In genomic region chr11:69015644-69016441, GRCm38 (mm10) we compare ENCODE assay signal across 7 mouse cellular contexts. TPM values are rescaled to one million over a fixed set of nuclear protein-coding genes. Genes with fewer than 3 reads are reported as not detected.
DNase-seq lines count a peak whose midpoint lies in the region; ATAC-seq lines count a peak whose summit lies in the region.

TSS of gene Ctc1 (plus strand) at chr11:69015911.

- peak; percentile 91 for ATAC-seq in embryonic facial prominence, embryonic 12.5 days (ENCODE audit: insufficient number of reproducible peaks, insufficient read depth, low FRiP score, low TSS enrichment)
- ATAC-seq in limb, embryonic 13.5 days (ENCODE audit: low FRiP score, low read depth): peak; percentile 95
- ATAC-seq in midbrain, embryonic 16.5 days: peak; percentile 94

- DNase-seq in adrenal gland, postnatal 25 days: peak; percentile 86
- DNase-seq in heart, adult 18-20 months: peak; percentile 94
- peak; percentile 85 to 88 for DNase-seq in kidney, adult 8-10 months
- peak; percentile 87 to 95 for DNase-seq in spleen, postnatal 10 days (ENCODE audit: low spot score in 2 of 2)

- 0 out of 2 replicates have a peak, but pooled peaks cover under 1% of the 10 kb centered on the region for H3K36me3 ChIP-seq in embryonic facial prominence, embryonic 12.5 days
- H3K36me3 ChIP-seq in limb, embryonic 13.5 days: peaks cover 5% of the 10 kb centered on the region
- H3K36me3 ChIP-seq in midbrain, embryonic 16.5 days (ENCODE audit: control insufficient read depth, insufficient read depth, low read length): no peaks in the 10 kb centered on the region

- H3K27ac ChIP-seq in embryonic facial prominence, embryonic 12.5 days: peak within 1 kb of the TSS; percentile 89
- peak within 1 kb of the TSS; percentile 90 for H3K27ac ChIP-seq in limb, embryonic 13.5 days
- H3K27ac ChIP-seq in midbrain, embryonic 16.5 days (ENCODE audit: low read length): peak within 1 kb of the TSS; percentile 91

- H3K9me3 ChIP-seq in embryonic facial prominence, embryonic 12.5 days: no peaks in the 10 kb centered on the region
- H3K9me3 ChIP-seq in limb, embryonic 13.5 days: no peaks in the 10 kb centered on the region
- H3K9me3 ChIP-seq in midbrain, embryonic 16.5 days (replicated peaks; ENCODE audit: control insufficient read depth, low read length, poor library complexity, severe bottlenecking): no peaks in the 10 kb centered on the region

- peak within 1 kb of the TSS; percentile 68 for H3K4me2 ChIP-seq in embryonic facial prominence, embryonic 12.5 days (replicated peaks)
- peak within 1 kb of the TSS; percentile 81 for H3K4me2 ChIP-seq in limb, embryonic 13.5 days (replicated peaks)
- H3K4me2 ChIP-seq in midbrain, embryonic 16.5 days (ENCODE audit: low read length): peak within 1 kb of the TSS; percentile 79

- H3K4me3 ChIP-seq in embryonic facial prominence, embryonic 12.5 days: peak within 1 kb of the TSS; percentile 66
- H3K4me3 ChIP-seq in limb, embryonic 13.5 days: peak within 1 kb of the TSS; percentile 74
- peak within 1 kb of the TSS; percentile 60 for H3K4me3 ChIP-seq in midbrain, embryonic 16.5 days (ENCODE audit: low read depth, low read length)

- peaks cover 11% of the 10 kb centered on the region; the same call in 1 of the 2 replicates for H3K4me1 ChIP-seq in embryonic facial prominence, embryonic 12.5 days
- H3K4me1 ChIP-seq in limb, embryonic 13.5 days: peaks cover 21% of the 10 kb centered on the region
- peaks cover 15% of the 10 kb centered on the region for H3K4me1 ChIP-seq in midbrain, embryonic 16.5 days (ENCODE audit: control insufficient read depth, insufficient read depth, low read length)

- WGBS in embryonic facial prominence, embryonic 12.5 days: 4% methylated on average over 38 of the region's 38 CpGs
- 2% methylated on average over 38 of the region's 38 CpGs for WGBS in limb, embryonic 13.5 days
- WGBS in midbrain, embryonic 16.5 days: 4% methylated on average over 38 of the region's 38 CpGs

- no peaks in the 10 kb centered on the region for H3K27me3 ChIP-seq in embryonic facial prominence, embryonic 12.5 days
- H3K27me3 ChIP-seq in limb, embryonic 13.5 days: no peaks in the 10 kb centered on the region
- no peaks in the 10 kb centered on the region for H3K27me3 ChIP-seq in midbrain, embryonic 16.5 days (ENCODE audit: control insufficient read depth, insufficient read depth, low read depth, low read length)

- peak within 1 kb of the TSS; percentile 76 for H3K9ac ChIP-seq in embryonic facial prominence, embryonic 12.5 days
- H3K9ac ChIP-seq in limb, embryonic 13.5 days: peak within 1 kb of the TSS; percentile 90
- H3K9ac ChIP-seq in midbrain, embryonic 16.5 days (ENCODE audit: low read depth, low read length): peak within 1 kb of the TSS; percentile 85

RNA-seq across cellular contexts. Expression of gene Ctc1, which starts in this region (rescaled TPM):
- total RNA-seq in adrenal gland, postnatal 25 days (2021): 32.9 and 33.9 TPM in 2 replicates
- 71.0 and 75.2 TPM in 2 replicates for polyA plus RNA-seq in embryonic facial prominence, embryonic 12.5 days (2016; fragmentation: Nextera tagmentation; extraction: Ambion mirVana)
- total RNA-seq in heart, adult 18-20 months (2021): 10 to 100 TPM; 10.9 to 13.9 TPM
- polyA plus RNA-seq in limb, embryonic 13.5 days (2015; fragmentation: Nextera tagmentation; extraction: Ambion mirVana): 55.5 and 60.4 TPM in 2 replicates
- polyA plus RNA-seq in midbrain, embryonic 16.5 days (2015; fragmentation: Nextera tagmentation; extraction: Ambion mirVana): 66.5 and 67.0 TPM in 2 replicates

Comparison
In these comparisons a context has a peak if more than half of its experiments do, and no peak if none do; other contexts are left out.
1. Peak in every context shown above with its lines: DNase-seq, ATAC-seq, H3K4me3 ChIP-seq and H3K27ac ChIP-seq.